In the genomic region with DNA sequence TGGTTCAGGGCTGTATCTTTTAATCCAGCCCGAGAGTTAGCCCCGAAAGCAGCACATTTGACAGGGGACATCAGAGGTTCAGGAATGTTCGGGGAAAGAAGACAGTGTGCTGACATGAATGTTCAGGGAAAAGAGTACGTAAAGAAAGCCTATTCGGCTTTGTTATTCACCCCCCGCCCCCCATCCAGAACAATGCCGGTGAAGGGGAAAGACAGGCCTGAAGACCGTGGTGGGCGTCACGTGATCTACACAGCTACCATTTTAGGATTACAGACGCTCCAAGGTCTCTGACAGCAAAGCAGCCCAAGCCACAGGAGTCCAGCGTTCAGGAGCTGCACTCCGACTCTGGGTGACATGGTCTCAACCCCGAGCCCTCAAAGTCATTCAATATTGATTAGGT, we compare ENCODE assay signal across 19 mouse cellular contexts. TPM values are rescaled to one million over a fixed set of nuclear protein-coding genes. Genes with fewer than 3 reads are reported as not detected.
DNase-seq lines count a peak whose midpoint lies in the region; ATAC-seq and TF ChIP-seq lines count a peak whose summit lies in the region.
"Had no signal": no experiment of that assay in that cellular context is flagged by ENCODE, and none has a peak within 500 bp of the region (broad histone marks: within the 10 kb centered on the region; RNA-seq: fewer than 3 reads in every experiment).

No protein-coding gene starts in this region.

- WGBS in heart, embryonic 13.5 days: 59% methylated on average over 14 of the region's 14 CpGs
- 51% methylated on average over 14 of the region's 14 CpGs for WGBS in hindbrain, embryonic 12.5 days
- WGBS in limb, embryonic 10.5 days: 83% methylated on average over 14 of the region's 14 CpGs

- H3K36me3 ChIP-seq in heart, embryonic 13.5 days: no peaks in the 10 kb centered on the region
- no peaks in the 10 kb centered on the region for H3K36me3 ChIP-seq in testis, adult 2 months (ENCODE audit: control insufficient read depth, insufficient read depth, low read length)
- H3K36me3 ChIP-seq in hindbrain, embryonic 12.5 days: no peaks in the 10 kb centered on the region
- H3K36me3 ChIP-seq in limb, embryonic 10.5 days: no peaks in the 10 kb centered on the region
- H3K36me3 ChIP-seq: embryonic facial prominence, embryonic 15.5 days; limb, embryonic 13.5 days; liver, embryonic 15.5 days; neural tube, embryonic 12.5 days had no signal

- no peak overlapping the region for H3K9ac ChIP-seq in heart, embryonic 13.5 days
- no peak overlapping the region for H3K9ac ChIP-seq in hindbrain, embryonic 12.5 days
- H3K9ac ChIP-seq: embryonic facial prominence, embryonic 15.5 days; limb, embryonic 13.5 days; liver, embryonic 15.5 days; neural tube, embryonic 12.5 days had no signal

- peak overlapping the region; percentile 23; the same call in 1 of the 2 replicates for H3K4me3 ChIP-seq in heart, embryonic 13.5 days
- peak overlapping the region; percentile 17; the same call in 1 of the 2 replicates for H3K4me3 ChIP-seq in testis, adult 2 months (ENCODE audit: control insufficient read depth, low read depth, low read length)
- H3K4me3 ChIP-seq in hindbrain, embryonic 12.5 days: no peak overlapping the region
- no peak overlapping the region for H3K4me3 ChIP-seq in limb, embryonic 10.5 days
- H3K4me3 ChIP-seq: embryonic facial prominence, embryonic 15.5 days; limb, embryonic 13.5 days; liver, embryonic 15.5 days; neural tube, embryonic 12.5 days had no signal

- DNase-seq in heart, postnatal 25 days (ENCODE audit: low spot score): no peak
- DNase-seq in testis, postnatal 10 days (ENCODE audit: low spot score): no peak
- no peak for DNase-seq in ovary, postnatal 10 days (ENCODE audit: low spot score)
- no peak for DNase-seq in limb, embryonic 10.5 days (ENCODE audit: low spot score)
- DNase-seq: cerebellum, adult 11 months; gastrocnemius, postnatal 10 days; right cerebral cortex, postnatal 4 days; thymus, adult 2 months had no signal

- no peaks in the 10 kb centered on the region; the same call in 1 of the 2 replicates for H3K27me3 ChIP-seq in heart, embryonic 13.5 days (replicated peaks)
- no peaks in the 10 kb centered on the region for H3K27me3 ChIP-seq in testis, adult 2 months (ENCODE audit: control insufficient read depth, insufficient read depth, low read length)
- no peaks in the 10 kb centered on the region for H3K27me3 ChIP-seq in hindbrain, embryonic 12.5 days
- no peaks in the 10 kb centered on the region for H3K27me3 ChIP-seq in limb, embryonic 10.5 days (ENCODE audit: low read depth, poor library complexity, severe bottlenecking)
- H3K27me3 ChIP-seq: limb, embryonic 13.5 days; liver, embryonic 15.5 days; neural tube, embryonic 12.5 days; Patski had no signal

- TF ChIP-seq CTCF in testis, adult 2 months (IDR thresholded peaks at IDR 0.05; ENCODE audit: control insufficient read depth, insufficient read depth, insufficient replicate concordance, low read depth, low read length): no peak

- H3K27ac ChIP-seq in heart, embryonic 13.5 days (replicated peaks): no peak overlapping the region
- H3K27ac ChIP-seq in testis, adult 2 months (ENCODE audit: control insufficient read depth, insufficient read depth, low read depth, low read length): no peak overlapping the region
- H3K27ac ChIP-seq in hindbrain, embryonic 12.5 days: no peak overlapping the region
- no peak overlapping the region for H3K27ac ChIP-seq in limb, embryonic 10.5 days
- H3K27ac ChIP-seq: embryonic facial prominence, embryonic 15.5 days; kidney, postnatal 0 days; limb, embryonic 13.5 days; liver, embryonic 15.5 days; neural tube, embryonic 12.5 days had no signal

- peaks cover 8% of the 10 kb centered on the region for H3K4me1 ChIP-seq in heart, embryonic 13.5 days
- H3K4me1 ChIP-seq in testis, adult 2 months (ENCODE audit: control insufficient read depth, insufficient read depth, low read length): no peaks in the 10 kb centered on the region; the same call in 1 of the 2 replicates
- H3K4me1 ChIP-seq in hindbrain, embryonic 12.5 days: 0 out of 2 replicates have a peak, but pooled peaks cover 5% of the 10 kb centered on the region
- H3K4me1 ChIP-seq in limb, embryonic 10.5 days: 0 out of 2 replicates have a peak, but pooled peaks cover 3% of the 10 kb centered on the region
- H3K4me1 ChIP-seq: embryonic facial prominence, embryonic 15.5 days; limb, embryonic 13.5 days; liver, embryonic 15.5 days; neural tube, embryonic 12.5 days had no signal

- H3K9me3 ChIP-seq in heart, embryonic 13.5 days: no peaks in the 10 kb centered on the region
- H3K9me3 ChIP-seq in hindbrain, embryonic 12.5 days (replicated peaks): no peaks in the 10 kb centered on the region
- H3K9me3 ChIP-seq in limb, embryonic 10.5 days (replicated peaks): no peaks in the 10 kb centered on the region
- H3K9me3 ChIP-seq: embryonic facial prominence, embryonic 15.5 days; limb, embryonic 13.5 days; liver, embryonic 15.5 days; neural tube, embryonic 12.5 days had no signal

- TF ChIP-seq POLR2A in testis, adult 2 months (IDR thresholded peaks at IDR 0.05; ENCODE audit: control insufficient read depth, low read depth, low read length): no peak

- intact Hi-C loops in heart, postnatal 25 days (cut with DNase I): no loop called here

- H3K4me2 ChIP-seq in heart, embryonic 13.5 days: peak overlapping the region; percentile 41
- no peak overlapping the region for H3K4me2 ChIP-seq in hindbrain, embryonic 12.5 days (replicated peaks)
- H3K4me2 ChIP-seq: embryonic facial prominence, embryonic 15.5 days; limb, embryonic 13.5 days; liver, embryonic 15.5 days; neural tube, embryonic 12.5 days had no signal

- no peak for ATAC-seq in heart, embryonic 13.5 days (ENCODE audit: extremely low read depth, insufficient number of reproducible peaks, low FRiP score, low TSS enrichment)
- 0 out of 2 replicates have a peak, but pooled peaks have one; percentile 33 for ATAC-seq in hindbrain, embryonic 12.5 days (ENCODE audit: low FRiP score)
- ATAC-seq: CD4-positive, CD25-positive, alpha-beta regulatory T cell, adult 4 months; intestine, embryonic 16.5 days; Patski had no signal

RNA-seq across cellular contexts. Expression of gene Tspan5, which starts 36.1 kb away (rescaled TPM):
- 13.9 and 16.2 TPM in 2 replicates for polyA plus RNA-seq in heart, embryonic 13.5 days (2015; fragmentation: Nextera tagmentation; extraction: Ambion mirVana)
- 1 to 10 TPM; 7.2 to 8.6 TPM for total RNA-seq in heart, postnatal 25 days (2021)
- polyA plus RNA-seq in testis, adult 2 months (2012; rRNA removed): 23.6 and 27.9 TPM in 2 replicates
- 74.6 and 77.8 TPM in 2 replicates for polyA plus RNA-seq in hindbrain, embryonic 12.5 days (2016; fragmentation: Nextera tagmentation; extraction: Ambion mirVana)
- 14.1 and 16.6 TPM in 2 replicates for polyA plus RNA-seq in limb, embryonic 10.5 days (2016; fragmentation: Nextera tagmentation; extraction: Ambion mirVana)

Comparison
In these comparisons a context has a peak if more than half of its experiments do, and no peak if none do; other contexts are left out.
1. H3K4me3 ChIP-seq: peak in heart, embryonic 13.5 days (single experiment) and testis, adult 2 months (single experiment); none in hindbrain, embryonic 12.5 days (single experiment) and limb, embryonic 10.5 days (single experiment).